Mouse (Mus musculus) c-Kit-positive CD71-positive TER-119-negative erythroid progenitor cells, embryonic 14.5 days (primary cell): ENCODE results near the gene Adgrv1.

Source experiments
- DNase-seq: peaks from one replicate; pipeline ENCODE4 v3.0.0-alpha.2; 2013; ENCODE audit warnings: low read depth

Gene Adgrv1

GRCm38 (mm10) chr13:81238855-81239254, 394.1 kb downstream of the Adgrv1 start:
- no peak for DNase-seq

GRCm38 (mm10) chr13:81237947-81238346, 395.0 kb downstream of the Adgrv1 start:
- no peak for DNase-seq

- no peak for DNase-seq
These were observed 396.1 kb downstream of the Adgrv1 start for GRCm38 (mm10) chr13:81236758-81237395.

DNA sequence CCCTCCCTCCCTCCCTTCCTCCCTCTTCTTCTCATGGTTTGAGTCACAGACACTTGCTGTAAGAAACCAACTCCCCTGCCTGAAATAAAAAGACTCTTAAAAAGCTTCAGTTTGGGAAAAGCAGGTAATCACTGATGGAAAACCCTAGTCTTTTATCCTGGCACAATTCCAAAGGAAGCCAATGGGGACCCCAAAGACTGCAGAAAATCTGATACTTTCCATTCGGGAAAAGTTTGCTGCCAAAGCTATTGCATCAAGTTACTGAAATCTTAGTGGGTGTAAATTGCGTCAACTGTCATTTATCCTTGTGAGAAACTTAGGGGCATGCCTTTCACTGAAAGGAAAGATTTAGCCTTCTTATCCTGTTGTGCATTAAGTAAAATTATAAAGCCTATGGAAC, 398.9 kb downstream of the Adgrv1 start:
- no peak for DNase-seq

- no peak for DNase-seq
These were observed 400.1 kb downstream of the Adgrv1 start for GRCm38 (mm10) chr13:81232839-81233238.

DNA sequence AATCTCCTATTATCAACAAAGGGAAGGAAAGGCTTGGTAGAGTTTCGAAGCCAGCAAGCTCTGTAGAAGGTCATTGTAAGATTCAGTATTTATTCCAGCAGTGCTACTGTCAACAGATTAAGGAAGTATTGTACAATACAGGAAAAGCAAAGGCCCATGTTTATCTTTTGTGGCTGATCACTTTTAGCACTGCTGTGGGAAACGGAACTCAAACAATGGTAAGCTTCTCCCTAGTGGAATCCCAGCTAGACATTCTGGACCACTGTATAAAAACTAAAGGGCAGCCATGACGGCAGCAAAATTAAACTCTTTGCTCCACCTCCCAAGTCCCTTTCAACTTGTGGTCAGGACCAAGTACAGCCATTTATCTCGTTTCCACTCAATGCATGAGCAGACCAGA, 402.8 kb downstream of the Adgrv1 start:
- DNase-seq: no peak

- no peak for DNase-seq
These were observed 409.2 kb downstream of the Adgrv1 start for GRCm38 (mm10) chr13:81223768-81224167.

- no peak for DNase-seq
These were observed 410.6 kb downstream of the Adgrv1 start for GRCm38 (mm10) chr13:81222377-81222776.

GRCm38 (mm10) chr13:81211436-81211835, 421.5 kb downstream of the Adgrv1 start:
- DNase-seq: no peak

DNA sequence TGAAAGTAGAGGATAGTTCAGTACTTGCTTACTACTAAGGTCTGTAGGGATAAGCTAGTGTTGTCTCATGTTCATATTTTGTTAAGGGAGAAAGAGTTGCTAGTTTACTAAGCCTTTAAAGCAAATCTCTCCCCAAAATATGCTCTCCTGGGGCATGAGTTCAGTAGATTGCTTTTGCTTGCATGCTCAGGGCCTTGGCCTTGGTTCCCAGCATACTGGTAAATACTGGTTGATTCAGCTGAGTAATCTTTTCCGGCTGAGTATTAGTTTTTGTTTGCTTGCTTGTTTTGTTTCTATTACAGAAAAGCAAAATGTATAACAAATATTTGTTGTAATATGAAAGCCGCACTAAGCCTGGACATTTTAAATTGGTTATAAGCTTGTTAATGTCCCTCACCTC, 422.4 kb downstream of the Adgrv1 start:
- no peak for DNase-seq

- DNase-seq: no peak
These were observed 423.1 kb downstream of the Adgrv1 start for GRCm38 (mm10) chr13:81209815-81210214.

- no peak for DNase-seq
These were observed 424.8 kb downstream of the Adgrv1 start for GRCm38 (mm10) chr13:81208106-81208613.

GRCm38 (mm10) chr13:81181966-81182908, 450.7 kb downstream of the Adgrv1 start:
- DNase-seq: no peak

GRCm38 (mm10) chr13:81181459-81181858, 451.5 kb downstream of the Adgrv1 start:
- DNase-seq: no peak

DNA sequence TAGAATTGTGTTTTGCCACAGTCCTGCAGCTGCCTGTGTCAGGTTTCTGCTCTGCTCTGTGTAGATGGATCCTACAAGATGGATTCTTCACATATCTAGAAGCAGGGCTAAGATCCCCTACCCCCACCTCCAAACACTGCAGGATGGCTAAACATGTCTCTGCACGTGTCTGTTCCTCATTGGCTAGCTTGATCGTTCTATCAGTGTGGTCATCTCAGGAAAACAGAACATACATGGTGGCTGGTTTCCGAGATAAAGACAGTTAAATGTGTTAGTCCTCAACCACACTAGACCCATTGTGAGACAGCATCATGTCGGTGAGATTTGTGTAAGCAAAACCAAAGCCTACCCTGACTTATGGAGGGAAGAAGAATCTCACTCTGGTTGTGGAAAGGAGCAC, 456.1 kb downstream of the Adgrv1 start:
- DNase-seq: no peak

GRCm38 (mm10) chr13:81176071-81176470, 456.9 kb downstream of the Adgrv1 start:
- no peak for DNase-seq

DNA sequence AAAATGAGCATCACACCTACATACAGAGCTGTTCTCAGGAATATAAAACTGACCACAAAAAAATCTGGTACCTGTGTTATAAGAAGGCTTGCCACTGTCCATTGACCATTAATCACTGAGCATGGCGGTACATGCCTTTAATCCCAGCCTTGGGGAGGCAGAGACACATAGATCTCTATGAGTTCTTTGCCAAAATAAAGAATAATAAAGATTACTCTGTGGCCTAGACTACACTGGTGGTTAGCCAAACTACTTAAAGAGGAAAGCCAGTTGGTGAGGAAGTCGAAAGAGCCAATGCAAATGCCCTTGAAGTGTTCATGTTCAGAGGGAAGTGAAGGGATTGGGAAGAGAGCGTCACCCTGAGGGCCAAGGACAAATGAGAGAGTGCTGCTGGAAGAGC, 461.8 kb downstream of the Adgrv1 start:
- DNase-seq: no peak

DNA sequence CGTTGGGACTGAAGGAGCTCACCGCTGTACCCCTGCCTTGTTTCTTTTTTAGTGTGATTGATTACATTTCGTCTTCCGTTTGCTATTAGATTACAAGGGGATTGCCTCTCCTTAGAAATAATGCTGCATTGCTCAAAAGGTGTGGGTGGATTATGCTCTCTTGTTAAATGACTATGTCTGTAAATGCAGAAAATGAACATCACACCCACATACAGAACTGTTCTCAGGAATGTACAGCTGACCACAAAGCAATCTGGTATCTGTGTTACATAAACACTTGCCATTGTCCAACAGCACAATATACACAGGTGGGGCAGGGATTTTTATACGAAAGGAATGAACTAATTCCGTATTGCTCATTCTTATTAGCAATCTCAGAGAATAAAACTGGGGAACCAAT, 465.5 kb downstream of the Adgrv1 start:
- no peak for DNase-seq

DNA sequence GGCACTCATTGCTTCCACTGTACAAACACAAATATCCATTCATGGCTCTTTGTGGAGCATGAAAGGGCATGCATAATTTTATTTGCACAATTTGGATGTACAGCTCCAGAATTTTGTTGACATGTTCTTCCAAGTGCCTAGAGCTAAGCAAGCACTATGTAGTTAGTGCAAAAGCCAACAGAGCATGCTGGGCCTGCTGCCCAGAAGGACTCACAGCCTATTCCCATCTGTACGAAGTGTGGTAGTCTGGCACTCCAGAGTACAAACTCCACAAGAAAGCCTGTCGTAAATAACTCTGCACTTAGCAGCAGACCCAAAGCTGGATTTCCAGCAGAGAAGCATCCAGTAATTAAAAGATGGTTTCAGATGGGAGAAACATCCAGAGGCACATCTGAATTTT, 473.1 kb downstream of the Adgrv1 start:
- no peak for DNase-seq

DNA sequence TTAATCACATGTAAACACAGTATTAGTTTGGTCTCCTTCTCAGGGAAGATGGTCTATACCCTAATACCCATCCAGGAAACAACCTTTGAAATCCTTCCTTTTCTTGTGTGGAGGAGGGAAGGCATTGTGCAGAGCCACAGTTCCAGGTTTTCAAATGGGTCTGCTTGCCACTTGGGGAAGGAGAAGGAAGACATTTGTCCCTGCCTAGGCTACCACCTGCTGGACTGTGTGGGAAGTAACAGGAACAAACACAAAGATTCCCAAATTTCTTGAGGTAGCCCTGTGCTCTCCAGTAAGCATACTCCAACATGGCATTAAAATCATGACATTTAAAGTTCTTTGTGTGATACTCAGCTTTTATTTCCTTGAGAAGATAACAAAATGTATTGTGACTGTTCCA, 477.6 kb downstream of the Adgrv1 start:
- no peak for DNase-seq

DNA sequence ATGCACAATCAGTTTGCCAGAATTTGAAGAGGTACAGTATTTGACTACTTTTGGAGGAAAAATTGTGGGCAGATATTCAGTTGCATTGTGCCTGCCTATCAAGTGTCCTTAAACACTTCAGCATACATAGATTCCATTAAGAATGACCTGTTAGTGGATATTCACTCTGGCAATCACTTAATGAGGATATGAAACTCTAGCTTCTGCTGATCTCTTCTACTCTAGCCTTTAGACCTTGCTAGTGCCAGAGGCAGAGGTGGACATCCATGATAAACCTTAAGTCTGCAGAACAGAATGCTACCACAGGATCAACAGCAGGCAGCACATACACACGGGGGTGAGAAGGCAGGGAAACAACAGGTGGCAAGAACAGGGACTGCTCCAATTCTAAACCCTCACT, 488.5 kb downstream of the Adgrv1 start:
- DNase-seq: no peak

- no peak for DNase-seq
These were observed 490.6 kb downstream of the Adgrv1 start for GRCm38 (mm10) chr13:81142268-81142884.
